Mouse (Mus musculus): Measurements from ENCODE around the gene Nxf2.
"Not testable (repeated sequence)": the region's sequence is repeated elsewhere in the genome, so short reads cannot be mapped to it uniquely, and the experiment has no call there.

The Nxf2 gene

DNA sequence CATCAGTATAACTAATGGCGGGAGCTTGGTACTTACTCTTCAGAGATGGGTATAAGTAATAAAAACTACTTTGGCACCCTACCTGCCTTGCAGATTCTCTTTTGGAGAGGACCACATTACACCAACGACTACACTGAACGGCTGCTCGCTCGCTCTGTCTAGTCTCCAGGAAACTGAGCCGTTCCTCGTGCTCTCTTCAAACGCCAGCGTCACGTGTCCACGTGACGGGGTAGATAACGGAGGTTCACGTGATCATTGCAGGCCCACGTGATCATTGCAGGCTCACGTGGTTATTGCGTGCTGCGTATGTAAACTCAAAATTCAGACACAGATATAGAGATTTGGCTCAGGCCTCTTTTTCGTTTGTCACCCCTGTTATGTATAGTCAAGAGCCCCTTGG lies at the start of gene Nxf2:
Gene Nxf2 (minus strand): TSS at position 209 of the 400 bp plus-strand sequence.
- DNase-seq (ENCODE audit: low read depth, low spot score), result no peak

DNA sequence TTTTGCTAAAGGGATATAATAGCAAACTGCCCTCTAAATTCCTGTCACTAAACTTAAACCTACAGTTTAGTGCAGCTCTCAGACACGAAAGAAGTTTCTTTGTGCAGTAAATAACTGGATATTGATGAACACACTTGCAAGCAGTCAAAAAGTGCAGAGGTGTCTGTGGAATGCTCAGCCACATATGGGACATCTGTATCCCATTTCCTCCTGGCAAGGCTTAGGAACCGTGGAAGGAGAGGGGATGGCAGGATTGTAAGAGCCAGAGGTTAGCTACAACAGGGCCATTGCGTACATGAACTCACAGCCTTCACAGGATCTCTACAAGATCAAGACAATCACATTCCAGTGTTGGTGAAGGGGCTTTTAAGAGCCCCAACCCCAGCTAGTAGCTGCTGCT lies 46.8 kb upstream of the Nxf2 start:
- no peak for DNase-seq (ENCODE audit: low read depth, low spot score)

DNA sequence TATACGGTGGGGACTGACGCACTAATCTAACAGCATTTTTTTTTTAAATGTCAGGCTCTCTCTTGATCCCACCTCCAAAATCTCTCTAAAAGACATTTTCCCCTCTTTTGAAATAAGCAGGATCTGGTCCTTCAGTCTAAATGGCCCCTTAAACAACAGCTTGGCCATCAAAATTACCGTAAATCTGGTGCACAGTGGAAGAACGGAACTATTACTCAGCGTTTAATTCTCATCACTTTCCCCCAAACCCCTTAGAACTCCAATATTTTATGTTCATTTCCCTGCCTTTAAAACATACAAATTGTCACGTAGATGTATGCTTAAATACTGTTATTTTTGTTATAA lies 44.9 kb upstream of the Nxf2 start:
- no peak for DNase-seq (ENCODE audit: low read depth, low spot score)

DNA sequence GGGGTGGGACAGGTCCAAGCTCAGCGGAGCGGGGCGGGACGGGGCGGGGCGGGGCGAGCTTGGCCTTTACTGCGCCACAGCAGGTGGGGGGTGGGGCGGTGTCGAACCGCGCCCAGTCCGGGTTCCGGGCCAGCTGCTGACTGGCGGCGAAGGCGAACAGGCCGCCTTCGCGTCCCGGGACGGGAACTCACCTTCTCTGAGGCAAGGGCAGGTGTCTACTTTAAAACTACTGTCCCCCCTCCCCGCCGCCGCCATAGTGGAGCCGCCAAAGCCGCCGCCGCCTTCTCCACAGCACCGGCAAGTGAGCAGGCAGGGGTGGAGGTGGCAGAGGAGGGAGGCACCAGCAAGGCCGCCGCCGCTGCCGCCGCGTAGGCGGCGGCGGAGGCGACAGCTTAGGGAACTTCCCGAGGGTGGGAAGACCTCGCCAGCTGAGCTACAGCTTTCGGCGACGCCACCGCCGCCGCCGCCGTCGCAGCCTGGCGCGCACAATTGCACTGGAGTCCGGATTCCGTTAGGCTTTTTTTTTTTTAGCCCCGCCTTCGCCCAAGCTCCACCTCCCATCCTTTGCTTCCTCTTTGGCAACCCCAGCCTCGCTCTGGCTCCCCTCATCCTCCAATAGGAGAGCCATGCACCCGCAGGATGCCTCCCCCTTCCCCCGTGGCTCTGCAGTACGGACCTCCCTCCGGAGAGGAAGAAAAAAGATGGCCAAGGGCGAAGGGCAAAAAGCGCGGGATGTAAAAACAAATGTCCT lies 44.3 kb upstream of the Nxf2 start, which contains the start of gene Zmat1:
Gene Zmat1 (minus strand): TSS at position 490 of the 751 bp plus-strand sequence.
- DNase-seq (ENCODE audit: low read depth, low spot score), result peak; percentile 91

DNA sequence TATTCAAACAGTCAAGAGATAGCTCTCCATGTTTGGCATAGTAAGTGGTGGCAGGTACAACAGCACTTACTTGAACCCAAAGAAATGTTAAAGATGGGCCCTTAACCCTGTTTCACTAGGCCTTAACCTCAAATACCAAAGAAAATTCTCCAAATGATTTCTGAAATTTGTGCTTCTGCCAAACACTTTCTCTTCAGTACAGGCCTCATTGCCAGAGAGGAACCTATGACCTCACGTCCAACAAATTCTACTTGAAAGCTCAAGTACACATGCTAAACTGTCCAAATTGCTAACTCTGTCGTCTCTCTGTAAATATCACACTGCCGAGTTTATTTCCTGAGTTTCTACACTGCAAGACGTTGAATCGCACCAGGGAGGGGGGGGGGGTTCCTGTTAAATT lies 43.5 kb upstream of the Nxf2 start:
- DNase-seq (ENCODE audit: low read depth, low spot score), result peak; percentile 42

DNA sequence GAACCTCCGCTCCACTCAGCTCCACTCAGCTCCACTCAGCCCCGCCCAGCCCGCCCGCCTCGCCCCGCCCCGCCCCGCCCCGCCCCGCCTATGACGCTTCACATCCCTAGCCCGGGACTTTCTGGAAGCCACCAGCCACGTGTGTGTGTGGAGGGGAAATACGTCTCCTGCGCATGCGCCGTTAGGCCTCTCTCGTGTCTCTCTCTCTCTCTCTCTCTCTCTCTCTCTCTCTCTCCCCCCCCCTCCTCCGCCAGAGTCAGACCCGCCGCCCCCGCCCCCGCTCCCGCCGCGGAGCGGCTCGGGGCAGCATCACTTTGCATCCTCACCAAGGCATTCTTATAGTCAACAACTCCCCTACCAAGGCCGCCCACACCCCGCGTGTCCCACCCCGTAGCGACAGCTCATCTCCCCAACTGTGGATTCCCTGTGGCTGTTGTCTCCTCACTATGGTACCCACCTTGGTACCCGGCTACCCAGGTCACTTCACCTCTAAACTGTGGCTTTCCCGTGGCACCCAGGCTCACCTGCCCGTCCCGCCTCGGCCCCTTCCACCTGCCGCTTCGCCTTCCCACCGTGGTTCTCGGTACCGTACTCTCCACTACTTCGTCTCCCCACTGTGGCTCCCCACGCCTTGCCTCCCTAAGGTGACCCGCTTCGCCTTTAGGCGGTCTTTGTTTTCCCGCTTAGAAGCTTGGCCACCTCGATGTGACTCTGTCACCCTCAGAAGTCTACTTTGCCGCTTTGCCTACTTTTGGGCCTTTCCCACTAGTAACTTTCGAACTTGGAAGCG lies 1.1 kb downstream of the Nxf2 start:
- DNase-seq (ENCODE audit: low read depth, low spot score), result peak; percentile 69

DNA sequence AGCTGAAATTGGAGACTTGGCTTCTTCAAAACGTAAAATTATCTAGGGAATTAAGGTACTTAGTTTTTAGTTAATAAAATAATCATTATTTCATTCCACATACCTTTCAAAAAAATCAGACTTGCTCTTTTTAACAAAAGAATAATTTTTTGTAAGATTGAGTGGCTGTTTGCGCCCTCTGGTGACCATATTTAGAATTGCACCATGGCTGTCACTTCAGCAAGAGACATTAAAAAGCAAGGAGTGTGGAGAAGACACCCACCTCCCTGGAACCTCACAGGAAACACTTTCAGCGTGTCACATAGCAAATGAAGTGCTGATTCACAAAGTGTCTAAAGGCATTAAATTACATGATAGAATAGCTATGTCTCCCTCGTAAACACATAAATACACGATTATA lies 34.2 kb downstream of the Nxf2 start:
- DNase-seq (ENCODE audit: low read depth, low spot score), result peak; percentile 28

DNA sequence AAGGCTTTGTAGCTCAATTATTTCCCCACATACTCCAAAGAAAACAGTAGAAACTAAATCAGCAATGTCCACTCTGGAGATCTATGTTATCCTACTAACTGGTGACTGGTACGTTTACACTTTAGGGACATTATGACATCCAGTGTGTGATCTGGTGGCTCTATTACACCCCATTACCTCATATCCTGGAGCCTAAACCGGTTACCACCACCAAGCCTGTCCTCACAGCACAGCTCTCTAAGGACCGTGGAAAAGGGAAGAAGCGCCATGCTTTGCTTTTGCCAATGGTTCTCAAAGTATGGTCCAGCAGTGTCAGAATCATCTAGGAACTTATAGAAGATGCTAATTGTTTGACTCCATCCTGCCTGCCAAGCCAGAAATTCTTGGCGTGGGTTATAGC lies 34.6 kb downstream of the Nxf2 start:
- no peak for DNase-seq (ENCODE audit: low read depth, low spot score)

DNA sequence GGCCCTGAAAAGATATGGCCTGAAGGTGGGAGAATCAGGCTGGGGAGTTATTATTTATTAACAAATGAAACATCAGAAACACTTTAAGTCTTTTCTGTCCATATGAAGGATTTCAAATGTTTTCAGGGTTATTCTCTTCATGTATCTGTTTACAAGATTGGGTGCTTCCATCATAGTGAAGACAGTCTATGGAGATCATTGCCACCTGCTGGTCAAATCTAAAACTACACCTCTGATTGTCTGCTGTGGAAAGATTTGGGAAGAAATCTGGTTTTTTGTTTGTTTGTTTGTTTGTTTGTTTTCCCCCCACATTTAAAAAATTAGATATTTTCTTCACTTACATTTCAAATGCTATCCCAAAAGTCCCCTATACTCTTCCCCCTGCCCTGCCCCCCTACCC lies 39.5 kb downstream of the Nxf2 start:
- DNase-seq (ENCODE audit: low read depth, low spot score), result peak; percentile 23

DNA sequence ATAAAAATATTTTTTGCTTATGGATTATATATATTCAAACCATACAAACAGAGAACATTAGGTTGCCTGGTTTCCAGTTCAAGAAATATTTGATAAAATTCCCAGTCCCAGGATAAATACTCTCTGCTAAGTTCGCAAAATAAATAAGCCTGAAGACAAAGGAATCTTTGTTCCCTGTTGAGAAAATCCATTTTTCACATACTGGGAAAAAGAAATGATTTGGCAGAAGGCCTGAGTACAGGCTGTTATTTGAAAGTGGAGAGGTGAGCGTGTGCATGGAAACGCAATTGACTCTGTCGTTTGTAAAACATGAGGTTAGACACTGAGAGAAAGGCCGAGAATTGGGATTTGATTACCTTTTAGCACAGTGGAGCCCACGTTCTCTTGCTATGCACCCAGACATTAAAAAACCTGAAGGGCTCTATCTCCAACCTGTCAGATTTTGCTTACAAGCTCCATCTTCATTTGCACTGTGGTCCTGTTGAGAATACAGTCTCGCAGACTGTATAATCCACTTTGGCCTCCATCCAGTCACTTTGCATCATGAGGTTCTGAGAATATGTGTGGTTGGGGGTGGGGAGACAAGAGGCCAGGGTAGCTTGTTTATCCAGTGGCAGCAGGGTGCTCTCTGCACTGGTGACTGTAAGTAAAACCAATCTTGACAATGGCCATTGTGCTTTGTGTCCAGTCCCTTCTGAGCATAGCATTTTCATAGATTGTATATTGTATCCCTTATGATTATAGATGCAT lies 40.7 kb downstream of the Nxf2 start:
- DNase-seq (ENCODE audit: low read depth, low spot score), result no peak

DNA sequence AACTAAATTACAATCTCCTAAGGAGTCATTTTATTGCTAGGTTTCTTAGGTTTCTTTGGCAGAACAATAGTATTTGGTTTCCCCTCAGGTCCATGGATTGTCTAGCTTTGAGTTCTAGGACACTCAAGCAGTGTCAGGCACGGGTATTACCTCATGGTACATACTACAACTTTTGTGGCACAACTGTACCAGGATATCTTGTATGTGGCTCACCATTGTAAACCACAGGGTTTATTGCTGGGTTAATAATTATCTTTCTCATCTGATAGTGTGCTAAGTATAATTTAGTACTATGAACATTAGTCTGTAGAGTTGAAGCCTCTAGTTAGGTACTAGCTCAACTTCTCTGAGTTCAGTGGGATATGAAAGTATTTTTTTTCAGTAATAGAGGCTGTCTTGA lies 45.3 kb downstream of the Nxf2 start:
- DNase-seq (ENCODE audit: low read depth, low spot score), result no peak

DNA sequence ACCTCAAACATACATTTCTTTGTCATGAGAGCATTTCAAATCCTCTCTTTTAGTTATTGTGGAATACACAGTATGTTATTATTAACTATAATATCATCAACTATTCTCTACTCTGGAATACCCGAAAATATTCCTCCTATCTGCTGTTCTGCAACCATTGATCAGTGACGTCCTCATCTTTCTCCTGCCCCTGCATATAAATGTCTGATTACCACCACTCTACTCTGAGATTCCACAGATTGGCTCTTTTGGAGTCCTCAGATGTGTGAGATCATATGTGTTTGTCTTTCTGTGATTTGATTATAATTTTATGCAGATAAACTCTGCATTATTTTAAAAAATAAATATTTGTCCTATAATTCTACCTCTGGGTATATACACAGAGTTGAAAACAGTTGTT lies 48.8 kb downstream of the Nxf2 start:
- DNase-seq (ENCODE audit: low read depth, low spot score), result no peak

DNA sequence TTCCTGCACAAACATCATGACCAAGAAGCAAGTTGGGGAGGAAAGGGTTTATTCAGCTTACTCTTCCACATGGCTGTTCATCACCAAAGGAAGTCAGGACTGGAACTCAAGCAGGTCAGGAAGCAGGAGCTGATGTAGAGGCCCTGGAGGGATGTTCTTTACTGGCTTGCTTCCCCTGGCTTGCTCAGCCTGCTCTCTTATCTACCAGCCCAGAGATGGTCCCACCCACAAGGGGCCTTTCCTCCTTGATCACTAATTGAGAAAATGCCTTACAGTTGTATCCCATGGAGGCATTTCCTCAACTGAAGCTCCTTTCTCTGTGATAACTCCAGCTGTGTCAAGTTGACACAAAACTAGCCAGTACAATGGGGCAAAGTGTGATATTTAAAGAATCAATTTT lies 49.2 kb downstream of the Nxf2 start:
- not testable (repeated sequence) for DNase-seq (ENCODE audit: low read depth, low spot score)

DNA sequence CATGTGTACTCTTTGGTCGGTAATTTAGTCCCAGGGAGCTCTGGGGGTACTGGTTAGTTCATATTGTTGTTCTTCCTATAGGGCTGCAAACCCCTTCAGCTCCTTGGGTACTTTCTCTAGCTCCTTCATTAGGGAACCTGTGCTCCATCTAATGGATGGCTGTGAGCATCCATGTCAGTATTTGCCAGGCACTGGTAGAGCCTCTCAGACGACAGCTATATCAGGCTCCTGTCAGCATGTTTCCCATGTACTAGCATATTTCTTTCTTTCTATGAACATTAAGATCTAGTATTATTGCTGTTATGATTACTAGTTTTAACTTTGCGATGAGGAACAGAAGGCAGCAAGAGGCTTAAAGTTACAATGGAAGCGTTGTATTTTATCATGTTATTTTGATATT lies 49.7 kb downstream of the Nxf2 start:
- no peak for DNase-seq (ENCODE audit: low read depth, low spot score)

DNA sequence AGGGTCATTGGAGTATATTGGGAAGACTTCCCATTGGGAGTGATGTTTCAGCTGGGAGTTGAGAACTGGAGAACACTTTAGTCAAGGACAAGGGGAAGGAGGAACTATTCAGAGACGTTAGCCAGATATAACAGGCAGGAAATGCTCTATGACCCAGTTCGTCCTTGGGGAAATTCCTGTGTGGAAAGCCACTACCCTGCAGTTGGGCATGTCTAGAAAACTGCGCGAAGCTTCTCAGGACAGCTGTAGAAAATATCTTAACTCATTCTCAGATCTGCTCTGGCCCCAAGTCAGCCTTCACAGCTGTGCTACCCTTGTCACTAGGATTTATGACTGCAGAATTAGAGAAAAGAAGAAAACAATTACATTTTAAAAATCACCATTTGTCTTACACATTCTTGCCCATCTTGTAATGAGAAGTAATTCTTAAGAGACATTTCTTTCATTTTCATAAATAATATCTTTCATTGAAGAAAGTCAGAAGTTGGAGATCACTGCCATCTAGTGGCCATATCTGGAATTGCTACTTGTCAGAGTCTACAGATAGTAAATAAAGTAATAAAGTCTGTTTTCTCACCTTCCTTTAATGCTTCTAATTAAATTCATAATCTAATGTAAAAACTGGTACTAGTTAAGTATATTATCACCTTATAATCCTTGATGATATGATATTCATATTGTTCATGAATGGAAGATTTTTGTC lies 51.2 kb downstream of the Nxf2 start:
- peak; percentile 34 for DNase-seq (ENCODE audit: low read depth, low spot score)

DNA sequence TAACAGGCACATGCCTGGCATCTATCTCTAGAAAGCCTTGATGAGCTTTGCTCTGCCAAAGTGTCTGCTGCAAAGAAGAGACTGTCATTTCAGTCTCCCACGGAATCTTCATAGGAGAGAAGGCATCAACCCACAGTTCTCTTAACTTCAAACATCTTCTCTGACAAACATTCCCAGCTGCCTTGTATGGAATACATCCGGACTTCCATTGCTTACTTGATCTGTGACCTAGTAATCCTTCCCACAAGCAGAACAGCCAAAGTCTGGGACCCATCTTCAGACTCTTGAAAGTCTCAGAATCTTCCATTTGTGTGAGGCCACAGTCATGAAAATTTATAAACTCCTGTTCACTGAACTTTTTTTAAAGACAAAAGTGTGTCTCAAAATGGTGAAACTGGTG lies 51.7 kb downstream of the Nxf2 start:
- DNase-seq (ENCODE audit: low read depth, low spot score), result no peak

DNA sequence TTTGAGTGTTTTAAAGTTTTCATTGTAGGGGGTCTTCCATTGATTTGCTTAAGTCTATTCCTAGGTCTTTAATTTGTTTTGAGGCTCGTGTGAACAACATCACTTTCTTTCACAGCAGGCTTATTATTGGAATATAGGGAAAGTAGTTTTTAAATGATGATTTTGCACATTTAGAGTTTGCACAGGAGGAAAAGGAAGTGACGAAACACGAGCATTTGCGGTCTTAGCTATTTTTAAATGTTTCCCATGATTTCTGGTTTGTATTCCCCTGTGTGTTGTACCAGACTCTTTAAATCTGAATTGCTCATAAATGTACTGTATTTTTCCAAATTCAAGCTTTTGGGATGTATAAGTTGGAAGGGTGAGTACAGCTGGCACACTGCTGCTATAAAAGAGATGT lies 54.2 kb downstream of the Nxf2 start:
- DNase-seq (ENCODE audit: low read depth, low spot score), result no peak

All from A20 (cell line).